Mouse (Mus musculus) liver, embryonic 16.5 days (tissue): ENCODE data around the gene Scel. TPM values are rescaled to one million over a fixed set of nuclear protein-coding genes. Genes with fewer than 3 reads are reported as not detected.

Source experiments
- microRNA-seq: library from miRNA; unstranded; fragments of <30 nt; microRNA quantifications from one replicate; pipeline ENCODE4, GENCODE M21; 2016
- polyA plus RNA-seq: library from polyadenylated mRNA; unstranded; fragments of >200 nt; fragmentation: Nextera tagmentation; extraction: Ambion mirVana; gene quantifications from 2 replicates; pipeline ENCODE4 v1.2.1, GENCODE M21; 2015

Scel gene
- polyA plus RNA-seq, 1 experiment from 2014 or later: 0.15 TPM

Small RNA genes within 50 kb of the gene (microRNA-seq; reads per million reads assigned to microRNA genes)
- not detected for gene Gm22877

Other genes starting within 250 kb of the Scel start
- gene Mycbp2, start 166.5 kb upstream of the Scel start, polyA plus RNA-seq: 5.8 and 6.7 TPM in 2 replicates
- gene Slain1, start 136.9 kb downstream of the Scel start, polyA plus RNA-seq: 0.08 TPM in 1 of 2 replicates, not detected in the other